24 mouse cellular contexts compared by ENCODE assay signal in the genomic region with DNA sequence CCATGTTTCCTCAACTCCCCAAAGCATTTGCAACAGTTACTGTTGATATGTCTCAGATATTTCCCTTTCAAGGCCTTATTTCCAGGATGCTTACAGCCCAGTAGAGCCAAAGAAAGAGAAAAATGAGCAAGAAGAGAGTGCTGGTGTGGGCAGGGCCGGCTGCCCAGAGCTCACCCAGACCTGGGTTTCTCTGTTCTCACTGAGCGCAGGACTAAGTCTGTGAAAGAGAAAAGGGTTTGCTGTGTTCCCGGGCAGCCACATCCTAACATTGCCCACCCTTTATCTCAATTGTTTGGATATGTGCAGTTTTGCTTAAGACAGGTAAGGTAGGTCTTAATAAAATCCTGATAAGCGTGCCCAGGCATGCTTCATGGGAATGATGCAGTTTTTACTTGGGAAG. TPM values are rescaled to one million over a fixed set of nuclear protein-coding genes. Genes with fewer than 3 reads are reported as not detected.
"Had no signal": no experiment of that assay in that cellular context is flagged by ENCODE, and none has a peak within 500 bp of the region (broad histone marks: within the 10 kb centered on the region; RNA-seq: fewer than 3 reads in every experiment).

No protein-coding gene starts in this region.

- H3K9me3 ChIP-seq: heart, embryonic 12.5 days; hindbrain, embryonic 10.5 days; hindbrain, embryonic 12.5 days; intestine, embryonic 15.5 days; liver, embryonic 13.5 days had no signal

- H3K4me1 ChIP-seq: heart, embryonic 12.5 days; intestine, embryonic 15.5 days had no signal

- H3K4me3 ChIP-seq: gastrocnemius, adult 2 months; heart, adult 2 months; heart, embryonic 12.5 days; hindbrain, embryonic 10.5 days; hindbrain, embryonic 12.5 days; intestine, embryonic 15.5 days; layer of hippocampus, adult 2 months; left cerebral cortex, adult 2 months; liver, embryonic 13.5 days had no signal

- H3K4me2 ChIP-seq: heart, embryonic 12.5 days; hindbrain, embryonic 12.5 days; hindbrain, embryonic 14.5 days; intestine, embryonic 15.5 days; liver, embryonic 11.5 days; liver, embryonic 13.5 days had no signal

- H3K27ac ChIP-seq: gastrocnemius, adult 2 months; heart, adult 2 months; hindbrain, embryonic 10.5 days; hindbrain, embryonic 12.5 days; hindbrain, embryonic 14.5 days; intestine, embryonic 15.5 days; layer of hippocampus, adult 2 months; left cerebral cortex, adult 2 months; liver, embryonic 13.5 days had no signal

- H3K9ac ChIP-seq: heart, embryonic 12.5 days; hindbrain, embryonic 12.5 days; hindbrain, embryonic 14.5 days; intestine, embryonic 15.5 days; liver, embryonic 13.5 days had no signal

- ATAC-seq: hindbrain, embryonic 16.5 days; inflammation-experienced regulatory T-cells, adult 6 months; intestine, embryonic 15.5 days; intestine, postnatal 0 days had no signal

- DNase-seq: gastrocnemius, adult 2 months; gastrocnemius, postnatal 10 days; gastrocnemius, postnatal 25 days; heart, adult 2 months; heart, postnatal 10 days; heart, postnatal 4 days; kidney, adult 18-20 months; kidney, adult 8-10 months; kidney, postnatal 10 days; kidney, postnatal 25 days; kidney, postnatal 4 days; liver; liver, embryonic 13.5 days had no signal

- H3K36me3 ChIP-seq: heart, embryonic 12.5 days; hindbrain, embryonic 10.5 days; hindbrain, embryonic 12.5 days; intestine, embryonic 15.5 days had no signal

- H3K27me3 ChIP-seq: heart, embryonic 12.5 days; hindbrain, embryonic 12.5 days; intestine, embryonic 15.5 days; liver, embryonic 13.5 days had no signal

RNA-seq across cellular contexts. Expression of a gene that starts 43.0 kb away (rescaled TPM):
- polyA plus RNA-seq: inflammation-experienced regulatory T-cells, adult 6 months had no signal
